Mouse (Mus musculus): ENCODE data around the gene Itpka. TPM values are rescaled to one million over a fixed set of nuclear protein-coding genes. Genes with fewer than 3 reads are reported as not detected.
"Not testable (repeated sequence)": the region's sequence is repeated elsewhere in the genome, so short reads cannot be mapped to it uniquely, and the experiment has no call there.

Gene Itpka
- polyA plus RNA-seq, 1 experiment from 2014 or later, result 2.7 TPM

- ATAC-seq, result no peak
- 89% methylated on average over 3 of the region's 3 CpGs for WGBS (ENCODE audit: insufficient replicate concordance)
- TF ChIP-seq EP300 (IDR thresholded peaks at IDR 0.05; ENCODE audit: low read depth) (no peak), CTCF (IDR thresholded peaks at IDR 0.05; ENCODE audit: low read depth) (no peak)
Measured at GRCm38 (mm10) chr2:119707676-119708075, 34.5 kb upstream of the Itpka start.

GRCm38 (mm10) chr2:119710011-119710410 lies 32.1 kb upstream of the Itpka start:
- Histone ChIP-seq H3K36me3 (replicated peaks; ENCODE audit: insufficient read depth, low read length) (peaks cover 31% of the 10 kb centered on the region), H3K9me3 (ENCODE audit: low read length) (no peaks in the 10 kb centered on the region), H3K4me2 (ENCODE audit: low read depth, low read length) (no peak overlapping the region), H3K27me3 (ENCODE audit: insufficient read depth, low read length) (no peaks in the 10 kb centered on the region), H3K4me1 (ENCODE audit: insufficient read depth) (no peaks in the 10 kb centered on the region), H3K27ac (ENCODE audit: low read depth) (no peak overlapping the region), H3K4me3 (ENCODE audit: low read depth, low read length) (no peak overlapping the region), H3K9ac (replicated peaks) (no peak overlapping the region)
- no peak for DNase-seq
- TF ChIP-seq CTCF (IDR thresholded peaks at IDR 0.05; ENCODE audit: low read depth) (no peak), EP300 (IDR thresholded peaks at IDR 0.05; ENCODE audit: low read depth) (no peak)
- ATAC-seq, result no peak
- whole genome bisulfite sequencing (ENCODE audit: insufficient replicate concordance), result 85% methylated on average over 3 of the region's 3 CpGs

More at GRCm38 (mm10) chr2:119707676-119708075, 34.5 kb upstream of the Itpka start:
- no peak for DNase-seq
- H3K4me2 ChIP-seq (ENCODE audit: low read depth, low read length), result no peak overlapping the region
- H3K36me3 ChIP-seq (replicated peaks; ENCODE audit: insufficient read depth, low read length), result peaks cover 38% of the 10 kb centered on the region
- no peaks in the 10 kb centered on the region for H3K27me3 ChIP-seq (ENCODE audit: insufficient read depth, low read length)
- no peak overlapping the region for H3K4me3 ChIP-seq (ENCODE audit: low read depth, low read length)
- H3K27ac ChIP-seq (ENCODE audit: low read depth), result no peak overlapping the region
- H3K9me3 ChIP-seq (ENCODE audit: low read length), result no peaks in the 10 kb centered on the region
- H3K9ac ChIP-seq (replicated peaks), result no peak overlapping the region
- H3K4me1 ChIP-seq (ENCODE audit: insufficient read depth), result no peaks in the 10 kb centered on the region

- H3K4me2 ChIP-seq (ENCODE audit: low read depth, low read length); H3K27ac ChIP-seq (ENCODE audit: low read depth); H3K4me1 ChIP-seq (ENCODE audit: insufficient read depth); H3K27me3 ChIP-seq (ENCODE audit: insufficient read depth, low read length); H3K9me3 ChIP-seq (ENCODE audit: low read length); ATAC-seq; DNase-seq; H3K9ac ChIP-seq (replicated peaks); H3K4me3 ChIP-seq (ENCODE audit: low read depth, low read length): not testable (repeated sequence)
- peaks cover 40% of the 10 kb centered on the region for H3K36me3 ChIP-seq (replicated peaks; ENCODE audit: insufficient read depth, low read length)
- WGBS (ENCODE audit: insufficient replicate concordance), result 88% methylated on average over 2 of the region's 2 CpGs
Measured at GRCm38 (mm10) chr2:119715868-119716267, 26.3 kb upstream of the Itpka start.

DNA sequence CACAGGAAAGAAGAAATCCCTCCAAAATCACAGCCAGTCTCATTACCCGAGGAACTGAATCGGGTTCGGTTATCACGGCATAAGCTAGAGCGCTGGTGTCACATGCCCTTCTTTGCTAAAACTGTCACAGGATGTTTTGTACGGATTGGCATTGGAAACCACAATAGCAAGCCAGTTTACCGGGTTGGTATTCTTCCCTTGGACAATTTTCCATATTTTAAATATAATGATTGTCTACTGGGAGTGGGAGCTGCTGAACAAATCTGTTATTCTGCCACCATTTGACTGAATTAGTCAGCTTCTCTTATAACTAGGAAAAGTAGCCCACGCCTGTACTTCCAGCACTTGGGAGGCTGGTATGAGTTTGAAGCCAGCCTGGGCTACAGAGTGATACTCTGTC lies 21.1 kb upstream of the Itpka start:
- H3K9me3 ChIP-seq (ENCODE audit: low read length), result no peaks in the 10 kb centered on the region
- no peak overlapping the region for H3K9ac ChIP-seq (replicated peaks)
- TF ChIP-seq EP300 (IDR thresholded peaks at IDR 0.05; ENCODE audit: low read depth) (no peak), CTCF (IDR thresholded peaks at IDR 0.05; ENCODE audit: low read depth) (no peak)
- no peaks in the 10 kb centered on the region for H3K4me1 ChIP-seq (ENCODE audit: insufficient read depth)
- H3K27me3 ChIP-seq (ENCODE audit: insufficient read depth, low read length), result no peaks in the 10 kb centered on the region
- H3K27ac ChIP-seq (ENCODE audit: low read depth), result no peak overlapping the region
- ATAC-seq (no peak), DNase-seq (no peak)
- no peak overlapping the region for H3K4me3 ChIP-seq (ENCODE audit: low read depth, low read length)
- H3K4me2 ChIP-seq (ENCODE audit: low read depth, low read length), result no peak overlapping the region
- WGBS (ENCODE audit: insufficient replicate concordance), result 88% methylated on average over 8 of the region's 8 CpGs
- peaks cover 60% of the 10 kb centered on the region for H3K36me3 ChIP-seq (replicated peaks; ENCODE audit: insufficient read depth, low read length)

- Histone ChIP-seq H3K4me1 (ENCODE audit: insufficient read depth) (no peaks in the 10 kb centered on the region; the same call in 1 of the 2 replicates), H3K27ac (ENCODE audit: low read depth) (0 out of 2 replicates have a peak overlapping the region, but pooled peaks have one; percentile 7), H3K4me2 (ENCODE audit: low read depth, low read length) (no peak overlapping the region), H3K36me3 (replicated peaks; ENCODE audit: insufficient read depth, low read length) (peaks cover 75% of the 10 kb centered on the region), H3K27me3 (ENCODE audit: insufficient read depth, low read length) (no peaks in the 10 kb centered on the region), H3K4me3 (ENCODE audit: low read depth, low read length) (no peak overlapping the region), H3K9ac (replicated peaks) (no peak overlapping the region), H3K9me3 (ENCODE audit: low read length) (no peaks in the 10 kb centered on the region)
- peak; percentile 85 for ATAC-seq
- TF ChIP-seq CTCF (IDR thresholded peaks at IDR 0.05; ENCODE audit: low read depth) (no peak), EP300 (IDR thresholded peaks at IDR 0.05; ENCODE audit: low read depth) (peak; percentile 85)
- no peak for DNase-seq
- 69% methylated on average over 3 of the region's 3 CpGs for WGBS (ENCODE audit: insufficient replicate concordance)
Measured at GRCm38 (mm10) chr2:119727762-119728416, 14.2 kb upstream of the Itpka start.

GRCm38 (mm10) chr2:119730735-119731134 lies 11.4 kb upstream of the Itpka start:
- no peak overlapping the region for H3K4me3 ChIP-seq (ENCODE audit: low read depth, low read length)
- H3K36me3 ChIP-seq (replicated peaks; ENCODE audit: insufficient read depth, low read length), result peaks cover 69% of the 10 kb centered on the region
- no peak for TF ChIP-seq CTCF (IDR thresholded peaks at IDR 0.05; ENCODE audit: low read depth)
- TF ChIP-seq EP300 (IDR thresholded peaks at IDR 0.05; ENCODE audit: low read depth), result no peak
- no peaks in the 10 kb centered on the region for H3K27me3 ChIP-seq (ENCODE audit: insufficient read depth, low read length)
- ATAC-seq (no peak), DNase-seq (no peak)
- no peak overlapping the region for H3K4me2 ChIP-seq (ENCODE audit: low read depth, low read length)
- no peaks in the 10 kb centered on the region for H3K9me3 ChIP-seq (ENCODE audit: low read length)
- H3K4me1 ChIP-seq (ENCODE audit: insufficient read depth), result no peaks in the 10 kb centered on the region; the same call in 1 of the 2 replicates
- 84% methylated on average over 4 of the region's 4 CpGs for WGBS (ENCODE audit: insufficient replicate concordance)
- no peak overlapping the region for H3K9ac ChIP-seq (replicated peaks)
- no peak overlapping the region for H3K27ac ChIP-seq (ENCODE audit: low read depth)
